Mouse (Mus musculus) MN1 (cell line): ENCODE measurements around the gene Stk32c.

Experiments
- DNase-seq: peaks from one replicate; pipeline ENCODE4 v3.0.0-alpha.2; 2016; ENCODE audit warnings: low spot score

The Stk32c gene

DNA sequence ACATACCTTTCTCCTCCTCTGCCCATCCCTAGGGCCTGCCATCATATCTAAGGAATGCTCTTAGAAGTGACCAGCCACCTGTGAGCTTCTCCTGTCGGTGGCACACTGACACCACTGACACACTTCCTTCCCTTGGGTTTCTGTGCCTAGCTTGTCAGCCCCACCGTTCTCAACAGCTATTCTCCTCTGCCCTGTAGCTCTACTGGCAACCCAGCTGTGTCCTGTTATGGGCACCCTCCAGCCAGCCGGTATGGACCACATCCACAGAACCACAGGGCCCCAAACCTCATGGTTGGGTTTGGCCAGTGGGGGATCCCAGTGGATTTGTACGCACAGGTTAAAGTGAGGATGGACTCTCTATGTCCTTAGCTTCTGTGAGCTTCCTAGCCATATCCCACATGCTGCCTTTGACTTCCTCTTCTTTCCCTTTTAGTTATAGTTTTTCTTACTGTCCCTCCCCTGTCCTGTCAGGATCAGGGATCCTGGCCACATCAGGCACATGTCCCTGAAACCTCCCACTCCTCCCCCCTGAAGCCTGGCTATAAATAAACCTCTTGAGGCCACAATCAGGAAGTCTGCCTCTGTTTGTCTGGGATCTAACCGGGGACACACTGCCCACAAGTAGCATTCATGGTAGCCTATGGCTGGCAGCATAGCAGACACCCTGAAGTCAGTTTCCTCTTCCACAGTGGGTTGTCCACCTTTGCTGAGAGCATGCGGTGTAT, 15.5 kb upstream of the Stk32c start:
- no peak for DNase-seq

DNA sequence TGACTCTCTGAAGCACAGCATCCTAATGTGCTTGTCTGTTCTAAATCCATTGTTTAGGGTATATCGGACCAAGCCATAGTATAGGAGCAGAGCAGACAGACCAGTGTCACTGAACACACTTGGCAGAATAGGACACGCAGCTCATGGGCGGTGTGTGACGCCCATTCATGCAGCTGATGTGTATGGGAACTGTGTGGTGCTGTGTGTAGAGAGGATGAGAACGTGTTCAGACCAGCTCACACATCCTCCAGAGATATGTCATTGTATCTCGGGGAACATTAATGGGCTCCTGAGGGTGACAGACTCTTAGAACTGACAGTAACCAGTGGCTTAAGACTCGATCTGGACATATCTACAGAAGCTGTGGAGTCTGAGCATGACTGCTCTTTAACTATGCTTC, 13.3 kb upstream of the Stk32c start:
- no peak for DNase-seq

- DNase-seq = no peak
Observed at GRCm38 (mm10) chr7:139224725-139225124, 11.6 kb upstream of the Stk32c start.

DNA sequence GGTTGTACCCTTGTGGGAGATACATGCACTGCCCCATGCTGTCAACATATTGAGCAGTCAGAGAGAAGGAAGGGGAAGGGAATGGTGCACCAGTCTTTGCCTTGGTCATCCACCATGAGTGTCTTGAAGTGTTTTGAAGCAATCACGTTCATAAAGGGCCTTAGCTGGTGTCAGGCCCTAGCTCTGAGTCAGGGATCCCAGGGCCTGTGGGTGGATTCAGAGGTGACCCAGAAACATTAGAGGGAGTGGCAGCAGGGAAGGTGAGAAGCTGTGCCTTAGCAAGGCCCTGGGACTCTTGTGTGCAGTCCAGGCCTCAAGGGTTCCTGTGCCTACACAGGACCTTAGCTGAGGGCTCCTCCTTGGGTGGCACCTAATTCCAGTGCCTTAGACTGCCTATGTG, 11.0 kb upstream of the Stk32c start:
- DNase-seq = no peak

- DNase-seq = no peak
Observed at GRCm38 (mm10) chr7:139222341-139222740, 9.2 kb upstream of the Stk32c start.

GRCm38 (mm10) chr7:139221856-139222255, 8.7 kb upstream of the Stk32c start:
- no peak for DNase-seq

- no peak for DNase-seq
Observed at GRCm38 (mm10) chr7:139221072-139221471, 8.0 kb upstream of the Stk32c start.

DNA sequence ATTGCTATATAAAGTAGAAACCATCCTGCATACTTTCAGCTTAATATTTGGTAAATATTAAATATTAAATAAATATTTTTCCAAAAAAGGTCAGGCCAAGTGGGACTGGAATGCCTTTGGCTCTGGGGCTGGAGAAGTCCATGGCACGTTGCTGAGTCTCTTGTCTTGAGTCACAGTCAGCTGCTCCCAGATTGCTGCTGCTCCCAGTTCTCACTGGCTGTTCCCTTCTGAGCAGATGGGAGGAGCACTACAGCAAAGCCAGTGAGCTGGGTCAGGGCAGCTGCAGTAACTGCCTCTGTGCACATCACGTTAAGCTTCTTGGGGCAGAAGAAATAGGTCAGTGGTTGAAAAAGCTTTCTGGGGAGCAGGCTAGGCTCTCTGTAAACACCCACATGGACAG, 7.2 kb upstream of the Stk32c start:
- DNase-seq = peak; percentile 63

- no peak for DNase-seq
Observed at GRCm38 (mm10) chr7:139219486-139219885, 6.4 kb upstream of the Stk32c start.

DNA sequence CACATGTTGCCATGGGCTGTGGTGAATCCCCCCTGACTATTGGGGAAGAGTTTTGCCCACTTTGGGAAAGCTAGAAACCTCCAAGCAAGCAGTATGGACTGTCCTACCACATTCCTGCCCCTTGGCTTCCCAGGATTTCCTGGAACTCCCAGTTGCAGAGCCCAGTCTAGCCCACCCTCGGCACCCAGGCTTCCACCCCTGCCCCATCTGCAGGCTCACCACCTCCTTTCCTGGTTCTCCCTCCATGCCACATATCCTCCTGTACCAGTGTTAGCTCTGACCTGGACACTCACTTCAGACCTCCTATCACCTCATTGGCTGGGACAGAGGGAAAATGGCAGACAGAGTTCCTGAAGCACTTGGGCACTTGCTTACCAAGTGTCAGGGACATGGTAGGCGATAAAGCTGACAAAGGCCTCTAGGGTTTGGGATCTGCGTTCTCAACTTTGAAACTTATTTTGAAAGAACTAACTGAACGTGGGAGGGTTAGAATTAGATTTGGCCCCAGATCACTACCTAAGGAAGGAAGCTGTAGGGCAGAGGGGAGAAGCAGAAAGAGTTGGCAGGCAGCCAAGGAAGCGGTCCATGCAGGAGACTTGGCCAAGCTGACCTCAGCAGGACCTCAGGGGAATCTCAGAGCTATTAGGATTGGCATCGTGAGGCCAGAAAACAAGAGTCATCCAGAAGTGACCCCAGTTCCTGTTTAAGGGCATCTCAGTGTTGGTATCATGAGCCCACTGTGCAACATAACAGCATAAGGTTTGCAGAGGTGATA, 5.7 kb upstream of the Stk32c start:
- peak; percentile 80 for DNase-seq

- no peak for DNase-seq
Observed at GRCm38 (mm10) chr7:139217046-139217445, 3.9 kb upstream of the Stk32c start.

DNA sequence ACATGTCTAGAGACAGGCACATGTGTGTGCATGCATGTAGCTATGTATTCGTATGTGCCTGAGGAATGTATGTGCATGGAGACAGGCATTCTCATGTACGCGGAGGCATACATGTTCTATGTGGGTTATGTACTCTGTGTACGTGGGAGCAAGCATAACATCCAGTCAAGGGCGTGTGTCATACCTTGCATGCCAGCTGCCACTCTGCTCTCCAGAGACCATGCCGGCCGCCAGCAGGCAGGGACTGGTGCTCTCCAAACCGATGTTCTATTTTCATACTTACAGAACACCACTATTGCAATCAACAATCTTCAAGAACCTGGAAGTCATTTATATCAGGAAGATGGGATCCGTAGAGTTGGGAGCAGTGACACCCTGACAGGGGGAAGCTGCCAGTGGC, 3.4 kb upstream of the Stk32c start:
- no peak for DNase-seq

DNA sequence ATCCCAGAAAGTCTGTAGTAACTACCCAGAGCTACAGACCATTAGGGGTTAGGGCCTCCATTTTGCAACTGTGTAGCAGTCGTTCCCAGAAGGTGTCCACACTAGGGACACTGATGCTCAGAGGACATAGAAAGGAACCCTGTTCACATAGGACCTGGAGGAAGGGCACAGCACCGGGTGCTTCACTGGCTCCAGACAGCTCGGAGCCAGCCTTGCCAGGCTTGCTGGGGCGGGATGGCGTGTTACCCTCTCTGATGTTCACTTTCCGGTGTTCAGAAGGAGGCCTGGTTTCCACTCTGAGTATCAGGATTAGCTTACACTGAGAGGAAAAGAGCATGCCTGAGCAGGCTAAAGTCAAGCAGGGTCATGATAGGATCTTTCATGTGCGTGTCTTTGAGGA, 2.8 kb upstream of the Stk32c start:
- DNase-seq = no peak

- DNase-seq = no peak
Observed at GRCm38 (mm10) chr7:139215516-139215915, 2.4 kb upstream of the Stk32c start.

- no peak for DNase-seq
Observed at GRCm38 (mm10) chr7:139214596-139215340, 1.7 kb upstream of the Stk32c start.

DNA sequence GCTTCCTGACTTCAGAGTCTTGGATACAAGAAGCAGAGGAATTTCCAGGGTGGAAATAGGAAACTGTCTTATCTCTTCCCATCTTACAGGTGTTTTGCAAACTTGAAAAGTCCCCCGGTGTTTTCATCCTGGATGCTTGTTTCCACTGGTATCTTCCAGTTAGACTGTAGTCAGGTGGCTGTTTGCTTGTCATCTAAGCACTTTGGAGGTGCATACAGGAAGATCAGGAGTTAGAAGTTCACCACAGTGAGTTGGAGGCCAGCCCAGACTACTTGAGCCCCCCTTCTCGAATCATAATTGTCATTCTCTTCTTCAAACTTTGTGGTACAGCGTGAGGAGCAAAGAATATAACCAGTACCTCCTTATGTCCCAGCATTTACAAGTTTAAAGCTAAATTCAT, 1.1 kb upstream of the Stk32c start:
- DNase-seq = no peak

DNA sequence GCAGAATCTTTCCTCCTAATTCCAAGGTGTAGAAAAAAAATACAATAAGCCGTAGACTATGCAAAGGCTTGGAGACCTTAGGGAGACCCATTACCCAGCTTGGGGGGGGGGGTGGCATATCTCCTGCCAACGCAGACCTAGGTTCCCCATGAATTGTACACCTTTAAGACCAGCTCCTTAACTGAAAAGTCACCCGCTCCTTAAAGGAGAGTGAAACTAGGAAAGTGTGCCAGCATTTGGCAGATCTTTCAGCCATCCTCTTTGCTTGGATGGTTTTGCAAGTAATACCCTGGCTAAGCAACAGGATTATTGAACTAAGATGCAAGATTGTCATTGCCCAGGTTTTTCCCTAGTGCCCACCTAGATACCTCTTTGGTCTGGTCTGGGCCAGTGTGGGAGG, 644 bp upstream of the Stk32c start:
- DNase-seq = no peak

DNA sequence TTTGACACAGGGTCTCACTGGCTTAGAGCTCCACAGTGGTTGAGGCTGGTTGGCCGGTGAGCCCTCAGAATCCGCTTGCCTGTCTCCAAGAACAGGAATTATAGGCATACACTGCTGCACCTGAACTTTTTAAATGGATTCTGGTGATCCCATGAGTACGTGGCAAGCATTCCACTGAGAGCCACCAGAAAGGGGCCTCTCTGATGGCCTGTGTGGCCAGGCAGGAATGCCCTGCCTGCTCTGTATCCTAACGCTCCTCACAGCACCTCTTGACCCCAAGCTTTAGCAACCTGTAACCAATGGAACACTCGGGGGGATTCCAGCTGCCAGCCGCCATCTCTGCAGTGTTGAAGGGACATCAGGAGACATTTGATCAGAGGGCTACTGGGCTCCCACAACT, 1.3 kb downstream of the Stk32c start:
- DNase-seq = no peak

DNA sequence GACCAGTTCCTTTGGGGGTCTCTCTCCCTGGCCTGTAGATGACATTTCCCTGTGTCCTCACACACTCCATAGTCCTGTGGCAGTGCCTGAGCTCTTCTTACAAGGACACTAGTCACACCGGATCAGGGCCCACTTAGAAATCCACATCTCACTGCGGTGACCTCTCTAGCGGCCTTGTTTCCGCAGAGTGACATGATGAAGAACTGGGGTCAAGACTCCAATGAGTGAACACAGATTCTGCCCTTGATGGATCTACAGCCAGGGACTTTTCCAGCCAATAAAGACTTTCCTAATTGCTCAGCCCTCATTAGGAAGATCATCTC, 4.4 kb downstream of the Stk32c start:
- DNase-seq = no peak

DNA sequence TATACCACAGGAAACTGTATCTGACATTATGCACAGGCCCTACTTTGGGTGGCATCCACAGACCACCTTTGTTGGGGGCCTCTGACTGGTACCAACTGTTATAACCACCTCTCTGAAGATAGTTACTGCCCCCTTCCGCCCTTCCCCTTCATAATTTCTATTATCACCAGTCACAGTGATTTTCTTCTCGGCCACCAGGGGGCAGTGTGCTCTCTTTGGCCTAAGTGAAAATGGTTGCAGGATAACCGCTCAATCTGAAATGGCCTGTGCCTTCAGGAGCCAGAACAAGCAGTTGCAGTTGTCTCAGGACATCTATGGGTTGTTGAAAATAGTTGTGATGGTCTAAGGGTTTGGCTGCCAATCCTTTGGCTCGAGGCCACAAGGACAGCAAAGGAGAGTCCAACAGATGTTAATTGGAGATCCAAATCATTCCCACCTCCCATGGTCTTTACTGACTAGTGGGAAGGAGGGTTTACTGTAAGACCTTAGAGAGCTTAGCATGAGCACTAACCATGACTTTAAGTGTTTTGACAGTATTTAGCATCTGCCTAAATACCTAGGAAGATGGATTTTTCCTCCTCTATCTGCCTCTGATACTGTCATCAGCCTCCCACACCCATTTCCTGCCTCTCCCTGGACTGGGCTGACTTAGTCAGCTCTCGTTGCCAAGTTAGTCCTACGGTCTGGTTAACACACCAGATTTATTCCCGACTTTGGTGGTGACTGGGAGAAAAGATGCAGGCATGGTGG, 4.9 kb downstream of the Stk32c start:
- DNase-seq = peak; percentile 74

GRCm38 (mm10) chr7:139201209-139201608, 11.9 kb downstream of the Stk32c start:
- no peak for DNase-seq

- DNase-seq = peak; percentile 78
Observed at GRCm38 (mm10) chr7:139200108-139200507, 13.0 kb downstream of the Stk32c start.
